Mouse (Mus musculus) left cerebral cortex, adult 8-10 months (tissue): ENCODE results near the gene Dach1. TPM values are rescaled to one million over a fixed set of nuclear protein-coding genes. Genes with fewer than 3 reads are reported as not detected.

ENCODE experiments used
- DNase-seq, 2 experiments: peaks; one replicate each; pipeline ENCODE4 v3.0.0; 2022; ENCODE audit warnings: low spot score in 2 of 2
- total RNA-seq, 4 experiments: library from RNA; stranded (reverse); gene quantifications; 2 replicates each; pipeline ENCODE4 v1.2.4; 2022

Gene Dach1
- total RNA-seq, 4 experiments from 2014 or later = 11.1 to 13.9 (median 12.1) TPM

DNA sequence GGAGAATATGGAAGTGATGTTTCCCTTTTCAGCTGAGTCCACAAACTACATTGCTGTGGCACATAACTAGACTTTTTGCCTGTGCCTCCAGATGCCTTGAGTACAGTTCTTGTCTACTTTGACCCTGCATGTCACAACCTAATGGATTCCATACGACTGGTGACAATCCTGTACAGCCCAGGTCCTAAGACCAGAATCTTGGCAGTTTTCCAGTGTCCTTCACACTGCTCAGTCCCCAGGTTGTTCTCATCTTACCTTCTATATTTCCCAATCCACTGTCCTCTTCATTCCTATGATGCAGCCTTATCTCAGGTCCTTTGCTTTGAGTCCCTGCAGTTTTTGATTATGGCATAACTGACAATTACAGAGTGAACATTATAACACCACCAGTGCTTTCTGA is 131.0 kb downstream of the Dach1 start:
- no peak for DNase-seq

DNA sequence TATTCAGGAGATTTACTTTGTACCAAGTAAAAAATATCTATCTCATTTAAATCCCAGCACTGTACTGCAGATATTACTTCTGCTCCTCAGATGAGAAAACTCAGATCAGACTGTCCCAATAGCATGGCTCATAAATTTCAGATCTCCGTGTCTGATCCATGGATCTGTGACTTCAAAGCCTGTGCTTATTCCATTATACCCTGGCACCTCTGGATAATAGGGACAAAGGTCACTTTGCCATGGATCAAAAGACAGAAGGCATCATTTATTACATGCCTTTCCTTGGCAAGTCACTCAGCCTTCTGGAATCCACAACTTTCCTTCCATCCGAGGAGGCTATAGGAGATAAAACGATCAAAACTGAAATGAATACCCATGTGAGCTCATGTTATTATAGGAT is 132.4 kb downstream of the Dach1 start:
- DNase-seq = no peak

DNA sequence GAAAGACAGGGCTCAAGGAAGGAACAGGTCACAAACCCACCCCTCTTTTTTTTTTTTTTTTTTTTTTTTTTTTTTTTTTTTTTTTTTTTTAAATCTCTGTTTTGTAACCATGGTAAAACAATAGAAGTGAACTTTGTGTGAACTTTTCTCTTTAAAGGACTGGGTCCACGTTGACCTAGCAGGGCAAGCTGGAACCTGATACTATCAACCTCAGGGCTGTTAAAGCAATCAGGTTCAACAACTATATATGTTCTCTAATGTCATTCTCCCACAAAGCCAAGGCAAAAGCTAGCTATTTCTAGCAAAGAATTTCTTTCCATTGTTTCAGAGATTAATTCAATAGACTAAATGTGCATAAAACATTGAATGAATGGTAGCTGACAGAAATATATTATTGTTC is 134.3 kb downstream of the Dach1 start:
- DNase-seq = no peak

DNA sequence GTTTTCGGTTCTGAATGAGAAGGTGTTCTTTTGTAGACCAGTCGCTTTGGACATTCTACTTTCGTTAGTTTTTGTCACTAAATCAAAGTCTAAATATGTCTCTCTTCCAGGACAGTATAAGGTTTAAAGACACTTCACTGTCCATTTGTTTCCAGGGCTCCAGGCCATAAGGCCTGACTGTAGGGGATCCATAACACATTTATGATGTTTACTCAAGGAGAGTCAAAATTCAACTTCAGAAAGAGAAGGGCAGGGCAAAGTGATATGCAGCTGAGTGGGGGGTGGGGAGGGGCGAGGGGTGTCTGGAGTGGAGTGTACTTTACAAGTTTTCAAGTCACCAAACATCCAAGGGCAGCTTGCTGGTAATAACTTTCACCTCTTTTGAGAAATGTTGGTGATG is 146.0 kb downstream of the Dach1 start:
- no peak for DNase-seq

DNA sequence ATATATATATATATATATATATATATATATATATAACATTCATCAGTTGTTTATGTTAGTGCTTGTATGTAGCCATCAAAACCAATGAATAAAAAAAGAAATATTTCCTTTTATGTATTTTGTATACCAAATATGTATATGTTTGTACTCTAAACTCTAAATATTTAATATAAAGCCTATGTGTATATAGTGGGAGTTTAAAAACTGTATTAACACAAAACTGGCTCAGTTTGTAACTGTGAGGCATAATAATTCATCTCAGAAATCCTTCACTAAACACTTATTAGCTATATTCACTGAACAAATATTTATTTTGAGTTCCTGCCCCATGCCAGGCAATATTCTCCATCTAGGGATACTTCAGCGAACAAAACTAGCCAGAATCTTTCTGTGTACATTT is 155.5 kb downstream of the Dach1 start:
- DNase-seq = no peak

DNA sequence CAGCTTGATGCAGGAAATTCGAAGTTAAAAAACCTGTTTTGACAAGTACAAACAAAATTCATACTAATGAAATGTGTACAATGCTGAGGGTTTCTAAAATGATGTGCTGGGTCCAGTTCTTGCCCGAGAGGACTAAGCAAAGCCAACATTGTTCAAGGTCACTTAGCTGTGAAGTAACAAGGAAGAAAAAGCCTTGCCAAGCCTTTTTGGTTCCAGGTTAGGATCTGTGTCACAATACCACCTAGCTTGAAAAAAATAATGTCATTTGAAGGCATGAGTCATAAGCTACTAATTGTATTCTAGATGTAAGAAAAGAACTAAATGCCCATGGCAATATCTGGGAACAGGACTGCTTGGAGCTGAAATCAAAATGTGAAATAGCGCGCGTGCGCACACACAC is 161.1 kb downstream of the Dach1 start:
- no peak for DNase-seq

DNA sequence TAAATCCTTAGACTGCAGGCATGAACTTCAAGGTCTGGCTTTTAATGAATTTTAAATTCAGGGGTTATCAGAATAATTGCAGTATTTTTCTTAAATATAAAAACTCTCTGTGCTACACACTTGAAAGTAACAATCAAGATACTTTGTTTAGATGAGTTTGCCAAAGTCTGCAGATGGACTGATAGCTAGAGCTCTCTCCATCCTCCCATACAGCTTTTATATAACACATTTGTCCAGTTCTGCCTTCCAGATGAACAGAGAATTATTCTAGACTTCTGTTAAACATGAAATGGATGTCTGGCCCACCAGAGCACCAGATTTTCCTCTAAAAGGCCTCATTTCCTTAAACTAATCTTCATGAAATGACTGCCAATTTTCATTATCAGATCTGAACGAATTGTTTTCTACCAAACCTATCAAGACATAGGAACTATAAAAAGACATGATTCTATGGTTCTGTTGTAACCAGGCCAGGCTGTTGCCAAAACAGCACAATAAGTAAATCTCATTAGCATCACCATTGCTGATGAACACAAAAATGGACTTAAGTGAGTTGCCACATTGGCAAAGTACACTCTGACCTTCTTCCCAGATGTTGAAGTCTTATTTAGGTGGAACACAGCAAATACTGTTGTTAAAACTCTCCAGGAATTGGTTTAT is 167.4 kb downstream of the Dach1 start:
- DNase-seq = no peak

DNA sequence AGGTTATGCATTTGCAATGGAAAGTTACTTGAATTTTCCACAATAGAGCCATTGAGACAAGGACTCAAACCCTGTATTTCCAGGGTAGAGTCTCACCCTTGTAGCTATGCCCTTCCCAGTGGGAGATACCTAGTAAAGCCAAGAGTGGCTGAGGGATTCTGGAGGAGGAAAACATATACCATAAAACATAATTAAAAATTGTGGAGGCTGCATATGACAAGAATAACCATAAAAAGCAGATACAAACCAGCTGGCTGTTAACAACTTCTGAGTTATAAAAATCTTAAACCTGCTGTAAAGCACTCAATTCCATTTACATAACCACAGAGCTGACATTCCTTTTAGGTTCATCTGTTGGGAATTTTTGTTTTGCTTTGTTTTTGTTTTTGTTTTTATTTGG is 171.0 kb downstream of the Dach1 start:
- no peak for DNase-seq

DNA sequence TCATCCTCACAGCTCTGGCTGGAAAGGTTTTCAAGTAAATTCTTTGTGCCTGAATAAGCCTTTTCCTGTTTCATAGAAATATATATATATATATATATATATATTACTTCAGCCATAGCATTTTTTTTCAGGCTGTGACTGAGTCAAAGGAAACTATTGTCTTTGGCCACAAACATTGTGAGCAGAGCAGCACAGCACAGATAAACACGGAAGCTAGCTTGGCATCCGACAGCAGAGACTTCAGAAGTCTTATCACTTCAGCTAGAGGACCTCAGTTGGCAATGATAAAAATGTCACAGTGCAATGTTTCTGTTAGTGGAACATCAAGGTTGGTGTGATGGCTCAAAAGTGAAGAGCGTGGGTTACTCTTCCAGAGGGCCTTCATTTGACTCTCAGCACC is 186.3 kb downstream of the Dach1 start:
- no peak for DNase-seq

DNA sequence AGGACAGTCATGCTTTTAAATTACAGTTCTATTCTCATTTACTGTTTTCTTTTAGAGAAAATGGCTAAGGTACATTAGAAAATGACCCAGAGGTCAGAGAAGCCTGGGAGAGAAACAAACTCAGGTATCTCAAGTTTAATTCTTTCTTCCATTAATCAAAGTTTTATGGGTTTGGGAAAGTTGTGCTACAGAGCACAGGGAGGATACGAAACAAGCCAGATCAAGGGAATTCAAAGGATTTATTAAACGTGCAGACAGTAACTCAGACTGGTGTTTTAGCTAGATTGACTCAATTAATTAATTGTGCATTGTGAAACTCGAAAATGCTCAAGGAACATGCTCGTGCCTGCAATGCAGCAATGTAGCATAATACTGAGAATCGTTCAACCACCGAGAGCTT is 186.9 kb downstream of the Dach1 start:
- DNase-seq = no peak

DNA sequence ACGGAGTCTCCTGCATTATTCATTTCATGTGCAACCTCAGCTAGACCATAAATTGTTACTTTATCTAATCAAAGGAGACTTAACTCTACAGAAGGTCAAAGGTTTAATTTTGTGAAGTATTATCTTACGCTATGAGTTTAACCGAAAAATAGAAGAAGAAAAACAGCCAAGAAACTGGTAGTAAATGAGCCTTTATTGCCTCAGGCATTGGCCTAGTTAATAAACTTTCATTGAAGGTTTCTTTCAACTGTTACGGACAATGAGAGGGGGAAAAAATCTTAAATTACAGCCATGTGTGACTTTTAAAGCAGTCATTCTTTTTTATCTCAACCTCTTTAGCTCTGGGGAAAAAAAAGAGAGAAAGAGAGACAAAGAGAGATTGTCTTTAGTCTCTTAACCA is 188.7 kb downstream of the Dach1 start:
- DNase-seq = no peak

DNA sequence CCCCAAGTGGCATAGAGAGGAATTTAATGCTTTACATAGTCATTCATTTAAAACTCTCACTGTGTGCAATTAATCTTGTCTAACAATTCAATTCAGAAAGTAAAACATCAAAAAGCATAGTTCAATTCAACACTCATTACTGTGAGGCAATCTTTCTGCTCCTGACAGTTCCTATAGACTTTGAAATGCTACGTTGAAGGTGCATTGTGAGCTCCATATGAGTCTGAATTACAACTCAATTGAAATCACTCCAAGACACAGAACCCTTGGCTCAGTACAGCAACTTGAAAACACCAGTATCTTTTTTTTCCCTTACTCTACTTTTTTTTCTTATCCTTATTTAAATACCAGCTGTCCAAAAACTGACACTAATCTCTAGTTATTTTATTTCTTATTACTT is 193.5 kb downstream of the Dach1 start:
- no peak for DNase-seq

DNA sequence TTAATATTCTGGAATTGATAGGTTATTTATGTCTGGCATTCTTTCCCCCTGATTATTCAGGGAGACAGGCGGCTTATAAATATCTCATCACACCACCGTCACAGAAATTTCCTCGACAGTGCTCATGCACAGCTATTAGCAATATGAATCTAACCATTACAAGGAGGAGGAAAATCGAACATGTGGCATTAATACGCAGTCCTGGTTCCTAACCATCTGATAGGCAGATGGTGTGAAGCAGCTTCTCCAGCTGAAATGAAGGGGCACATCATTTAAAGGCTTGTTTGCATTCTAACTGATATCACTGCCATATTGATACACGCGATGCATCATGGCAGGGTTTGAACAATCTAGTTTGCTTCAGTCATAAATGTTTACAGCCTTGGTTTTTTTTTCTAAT is 194.1 kb downstream of the Dach1 start:
- DNase-seq = no peak

DNA sequence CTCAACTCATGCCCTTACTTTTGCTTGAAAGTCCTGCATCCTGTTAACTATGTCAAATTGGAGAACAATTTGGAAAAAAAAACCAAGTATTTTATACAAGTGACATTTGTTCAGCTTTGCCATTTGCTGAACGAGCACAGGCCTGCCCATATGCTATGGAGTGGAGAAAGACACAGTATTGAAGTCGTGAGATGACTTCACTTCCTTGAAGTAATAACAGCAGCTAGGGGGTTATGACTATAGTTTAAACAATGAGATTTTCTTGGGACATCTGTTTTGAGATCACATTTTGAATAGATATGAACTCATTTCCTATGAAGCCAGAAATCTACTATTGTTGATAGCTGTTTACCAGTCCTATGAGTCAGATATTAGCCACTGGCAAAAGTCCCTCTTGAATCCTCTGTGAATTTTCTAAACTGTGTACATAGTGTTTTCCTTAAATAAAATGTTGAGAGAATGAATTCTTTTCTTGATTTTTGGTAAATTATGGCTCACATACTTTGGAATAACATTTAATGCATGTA is 205.0 kb downstream of the Dach1 start:
- DNase-seq = no peak

DNA sequence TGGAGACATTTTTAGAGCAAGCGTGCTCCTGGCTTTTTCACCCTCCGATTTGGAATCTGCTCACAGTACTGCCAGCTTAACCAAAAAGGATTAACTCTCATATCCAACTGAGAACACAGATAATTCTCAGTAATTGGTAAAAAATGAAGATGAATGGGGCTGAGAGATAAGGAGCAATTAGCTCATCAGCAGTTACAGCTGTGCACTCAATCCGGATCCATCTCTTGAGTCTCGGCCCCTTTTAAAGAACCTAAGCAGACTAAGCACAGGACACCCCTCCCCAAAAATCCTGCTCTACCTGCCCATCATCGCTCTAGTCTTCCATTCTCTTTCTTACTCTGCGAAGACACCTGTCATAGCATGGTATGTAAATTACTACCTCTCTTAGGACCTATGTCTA is 205.9 kb downstream of the Dach1 start:
- no peak for DNase-seq

DNA sequence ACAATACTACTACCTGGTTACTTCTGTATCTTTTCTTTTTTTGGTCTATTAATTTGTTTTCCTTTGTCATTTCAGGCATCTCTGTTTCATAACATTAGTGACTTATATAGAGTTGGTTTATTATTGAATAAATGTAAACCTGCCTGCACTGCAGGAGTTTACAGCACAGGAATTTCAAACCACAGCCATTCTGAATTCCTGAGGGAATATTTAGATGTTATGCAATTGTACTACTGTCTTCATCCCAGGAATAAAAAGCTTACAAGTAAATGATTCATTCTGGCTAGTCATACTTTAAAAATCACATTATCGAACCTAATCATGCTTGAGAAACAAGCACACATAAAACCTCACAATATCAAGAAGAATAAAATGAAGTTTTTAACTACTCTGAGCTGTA is 213.2 kb downstream of the Dach1 start:
- DNase-seq = no peak

DNA sequence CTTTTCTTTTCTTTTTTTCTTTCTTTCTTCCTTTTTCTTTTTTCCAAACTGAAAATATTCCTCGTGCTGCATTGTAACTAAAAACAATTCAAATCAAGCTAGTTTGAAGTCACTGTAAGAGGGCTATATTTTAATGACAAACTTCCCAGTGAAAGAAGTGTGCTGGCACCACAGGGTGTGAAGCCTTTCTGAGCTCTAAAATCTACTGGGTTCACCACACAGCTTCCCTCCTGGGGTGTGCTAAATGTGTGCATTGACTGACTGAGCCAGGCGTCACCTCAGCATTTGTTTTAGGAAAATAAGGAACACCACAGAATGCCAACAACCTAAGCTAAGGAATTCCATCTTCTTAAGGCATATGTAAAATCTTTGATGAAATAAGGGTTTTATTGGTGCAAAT is 224.1 kb downstream of the Dach1 start:
- no peak for DNase-seq

DNA sequence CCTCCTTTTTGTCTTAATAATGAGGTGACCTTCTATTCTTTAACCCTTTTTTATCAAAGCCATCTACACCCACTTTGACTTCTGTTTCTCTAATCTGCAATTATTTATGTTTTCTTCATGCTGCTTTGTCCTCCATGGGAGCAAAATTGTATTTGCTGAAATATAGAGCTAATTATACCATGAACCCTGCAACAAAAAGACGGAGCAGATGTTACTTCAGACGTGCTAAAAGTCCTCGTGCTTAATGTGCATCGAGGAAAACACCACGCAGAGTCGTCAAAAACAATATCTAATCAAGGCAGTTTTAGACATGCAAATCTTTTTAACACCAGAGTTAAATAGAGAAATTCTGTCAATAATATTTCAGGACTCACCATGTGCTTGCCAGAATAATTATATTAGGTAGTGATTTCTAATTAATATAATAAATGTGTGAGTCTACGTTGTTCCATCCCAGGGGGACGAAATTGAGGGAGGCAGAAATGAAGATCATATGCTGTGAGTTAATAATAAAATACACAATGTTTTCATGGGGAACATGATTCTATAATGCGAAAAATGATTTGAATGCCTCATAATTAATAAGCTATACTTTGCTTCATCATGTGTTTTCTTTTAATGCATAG is 224.8 kb downstream of the Dach1 start:
- DNase-seq = no peak

DNA sequence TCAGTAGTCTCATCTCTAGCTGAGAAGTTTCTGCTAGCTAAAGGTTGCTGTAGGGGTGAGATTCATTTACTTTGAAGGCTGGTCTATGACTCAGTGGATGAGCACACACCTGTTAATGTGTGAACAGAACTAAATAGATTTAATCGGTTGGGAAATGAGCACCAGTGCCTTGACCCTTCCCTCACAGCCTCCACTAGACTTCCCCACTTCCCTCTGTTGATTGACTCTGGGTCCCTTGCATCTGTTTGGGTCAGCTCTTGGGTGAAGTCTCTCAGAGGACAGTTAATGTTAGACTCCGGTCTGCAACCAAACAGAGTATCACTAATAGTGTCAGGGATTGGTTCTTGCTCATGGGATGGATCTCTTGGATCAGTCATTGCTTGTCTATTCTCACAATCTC is 227.2 kb downstream of the Dach1 start:
- DNase-seq = no peak

DNA sequence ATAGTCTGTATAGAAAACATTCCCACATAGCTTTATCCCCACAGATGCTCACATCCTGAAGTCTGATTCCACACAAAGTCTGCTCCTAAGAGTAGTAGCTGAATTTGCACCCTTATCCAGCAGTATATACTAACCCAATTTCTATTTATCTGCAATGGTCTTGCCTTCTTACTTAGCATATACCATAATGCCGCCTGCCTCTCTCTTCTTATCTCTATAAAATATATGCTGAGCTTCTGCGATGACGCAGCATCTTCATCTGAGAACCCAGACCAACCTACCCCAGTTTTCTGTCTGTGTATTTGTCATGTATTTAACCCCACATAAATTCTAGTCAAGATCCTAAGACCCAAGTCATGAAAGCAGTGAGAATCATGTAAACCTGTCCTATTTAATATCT is 272.9 kb downstream of the Dach1 start:
- no peak for DNase-seq

DNA sequence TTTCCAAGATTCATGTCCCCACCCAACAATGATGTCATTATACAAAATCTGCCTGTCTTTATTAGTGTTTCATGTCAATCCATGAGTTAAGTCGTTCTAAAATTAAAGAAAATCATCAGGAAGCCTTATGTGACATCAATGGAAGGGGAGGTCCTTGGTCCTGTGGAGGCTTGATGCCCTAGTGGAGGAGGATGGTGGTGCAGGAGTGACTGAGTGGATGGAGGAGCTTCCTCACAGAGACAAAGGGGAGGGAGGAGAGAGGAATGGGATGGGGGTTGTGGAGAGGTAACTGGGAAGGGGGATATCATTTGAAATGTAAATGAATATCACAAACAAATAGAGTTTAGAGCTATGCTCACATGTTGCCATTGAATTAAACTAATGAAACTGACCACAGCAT is 287.6 kb downstream of the Dach1 start:
- DNase-seq = no peak

DNA sequence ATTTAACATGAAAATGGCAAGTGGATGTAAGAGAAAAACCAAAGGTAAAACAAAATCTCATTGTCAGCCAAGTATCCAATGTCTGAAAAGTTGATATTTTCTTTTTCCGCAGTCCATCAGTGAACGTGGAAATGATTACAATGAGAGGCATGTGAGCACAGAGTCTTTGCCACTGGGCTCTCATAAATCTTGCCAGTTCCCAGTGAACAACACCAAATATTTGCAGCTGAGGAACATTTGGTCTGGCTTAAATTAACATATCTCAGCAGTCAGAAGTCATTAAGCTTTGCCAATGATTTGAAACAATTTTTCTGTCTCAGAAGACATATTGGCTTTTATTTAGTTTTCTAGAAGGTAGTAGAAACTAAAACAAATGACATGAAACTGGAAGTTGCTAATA is 298.6 kb downstream of the Dach1 start:
- no peak for DNase-seq

DNA sequence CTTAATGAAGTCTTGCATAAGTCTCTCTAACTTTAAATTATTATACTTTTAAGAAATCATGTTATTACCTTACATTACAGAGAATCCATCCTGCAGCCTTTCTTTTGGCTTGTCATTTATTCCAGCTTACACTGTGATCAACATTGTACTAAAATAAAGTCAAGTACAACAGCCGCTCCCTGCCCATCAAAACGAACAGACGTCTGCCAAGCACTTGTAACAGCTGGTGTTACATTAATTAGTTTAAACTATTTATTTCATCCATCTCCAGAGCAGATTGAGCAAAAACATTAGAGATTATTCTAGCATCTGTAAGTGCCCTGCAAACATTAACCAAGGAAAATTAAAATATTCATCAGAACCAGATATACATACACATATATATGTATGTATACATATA is 311.2 kb downstream of the Dach1 start:
- DNase-seq = no peak

DNA sequence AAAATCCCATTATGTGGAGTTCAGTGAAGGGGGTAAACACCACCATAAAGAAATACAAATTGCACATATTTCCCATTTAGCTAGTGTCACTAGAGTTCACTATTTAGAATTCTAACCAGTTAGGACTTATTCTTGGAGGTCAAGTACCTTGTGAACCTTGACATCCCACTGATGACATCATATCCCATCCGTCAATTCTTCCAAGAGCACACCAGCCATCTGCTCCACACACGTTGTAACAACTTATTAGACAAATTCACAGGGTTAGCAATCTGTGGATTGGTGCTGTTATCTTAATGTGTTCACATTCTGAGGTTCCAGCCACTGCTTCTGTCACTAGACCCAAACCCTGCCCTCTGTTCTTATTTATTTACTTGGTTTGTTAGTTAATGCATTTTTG is 312.3 kb downstream of the Dach1 start:
- no peak for DNase-seq
